Mouse (Mus musculus) effector memory CD4-positive, alpha-beta T cell, adult 5 months (primary cell): ENCODE measurements around the gene Oscar. TPM values are rescaled to one million over a fixed set of nuclear protein-coding genes. Genes with fewer than 3 reads are reported as not detected.

Source experiments
- polyA plus RNA-seq: library from polyadenylated mRNA; unstranded; fragments of 100-300 nt; shearing (Covaris generic); gene quantifications from one replicate; pipeline ENCODE4 v1.2.1, GENCODE M21; 2017

Oscar gene
- polyA plus RNA-seq: not detected

DNA sequence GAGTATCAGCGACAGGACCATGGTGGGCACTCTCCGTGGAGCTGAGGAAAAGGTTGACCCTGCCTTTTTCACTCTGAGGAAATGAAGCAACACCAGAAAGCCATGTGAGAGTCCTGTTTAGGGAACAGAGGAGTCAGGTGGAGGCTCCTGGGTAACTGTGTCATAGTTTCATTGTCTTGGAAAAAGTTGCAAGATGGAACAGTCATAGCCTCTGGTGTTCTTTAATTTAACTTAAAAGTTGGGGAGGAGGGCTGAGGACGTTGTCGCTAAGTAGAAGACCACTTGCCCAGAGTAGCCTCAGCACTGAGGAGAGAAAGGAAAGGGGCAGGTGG is at the start of gene Oscar:
Gene Oscar, minus strand, starts transcription at position 101 of the 332 bp plus-strand sequence.

DNA sequence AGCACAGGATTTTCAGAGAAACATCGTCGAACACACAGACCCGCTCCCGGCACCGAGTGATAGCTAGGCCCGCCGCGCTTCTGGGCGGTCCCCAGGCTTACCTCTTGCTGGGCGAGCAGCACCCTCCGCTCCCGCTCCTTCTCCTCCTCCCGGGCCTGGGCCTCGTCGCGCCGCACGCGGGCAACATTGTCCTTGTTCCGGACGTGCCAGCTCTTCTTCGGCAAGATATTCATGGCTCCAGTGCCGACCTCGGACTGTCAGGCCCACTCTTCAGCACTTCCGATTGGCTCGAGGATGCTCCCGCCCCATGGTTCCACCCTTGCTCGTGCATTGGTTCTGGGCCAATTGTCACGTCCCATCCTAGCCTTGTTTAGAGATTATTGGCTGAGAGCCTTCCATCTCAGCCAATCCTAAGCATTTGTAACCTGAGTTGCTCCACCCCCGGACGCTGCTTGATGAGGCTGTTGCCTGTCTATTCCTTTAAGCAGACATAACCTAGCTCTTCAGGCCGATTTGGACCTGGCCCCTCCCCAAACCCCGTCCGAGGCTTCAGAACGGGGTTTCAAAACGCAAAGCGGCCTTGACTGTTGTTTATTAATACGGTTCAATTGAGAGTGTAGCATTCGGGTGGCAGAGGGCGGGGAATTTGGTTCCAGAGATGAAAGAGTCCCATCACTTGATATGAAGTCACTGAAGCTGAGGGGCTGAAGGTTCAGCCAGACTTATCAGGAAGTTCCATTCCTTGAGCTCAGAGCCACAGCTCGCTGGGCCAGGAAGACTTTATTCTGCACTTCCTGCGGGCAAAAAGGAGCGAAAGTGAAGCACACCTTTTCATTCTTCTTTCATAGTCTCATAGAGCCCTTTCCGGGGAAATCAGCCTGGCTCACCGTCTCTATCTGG is 49.5 kb upstream of the Oscar start, which contains the start of gene Leng1:
Gene Leng1, minus strand, starts transcription at position 626 of the 900 bp plus-strand sequence.

DNA sequence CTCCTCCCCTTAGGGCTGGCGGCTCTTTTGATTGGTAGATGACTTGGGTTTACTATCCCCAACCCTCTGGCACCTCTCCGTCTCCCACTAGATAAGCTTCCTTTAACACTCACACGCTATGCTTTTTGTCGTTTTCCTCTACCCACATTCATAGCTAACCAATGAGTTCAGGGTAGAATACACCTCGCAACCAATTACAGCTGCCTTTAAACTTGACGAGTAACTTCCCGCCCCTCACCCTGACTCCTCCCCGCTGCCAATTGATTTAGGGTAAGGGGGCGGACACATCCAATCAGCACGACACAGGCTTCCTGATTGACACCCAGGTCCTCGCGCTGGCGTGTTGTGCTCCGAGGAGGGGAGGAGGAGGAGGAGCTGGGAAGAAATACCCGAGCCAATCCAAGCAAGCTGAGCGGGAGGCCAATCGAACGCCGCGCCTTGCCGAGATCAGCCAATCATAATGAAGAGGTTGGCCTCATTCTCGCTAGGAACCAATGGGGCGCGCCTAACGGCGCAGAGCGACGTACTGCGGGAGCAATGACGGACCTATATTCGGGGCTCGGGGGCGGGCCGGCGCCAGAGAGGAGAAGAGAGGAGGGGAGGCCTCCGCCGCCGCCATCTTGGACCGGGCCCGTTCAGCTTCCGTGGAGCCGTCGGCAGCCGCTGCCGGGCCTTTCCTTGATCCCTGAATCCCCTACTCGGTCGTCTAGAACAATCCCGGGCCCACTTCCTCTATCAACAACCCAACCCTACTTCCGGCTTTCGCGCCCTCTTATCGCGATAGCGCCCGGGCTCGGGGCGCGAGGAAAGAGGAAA is 28.9 kb upstream of the Oscar start, which contains the start of gene Cnot3:
Gene Cnot3, plus strand, starts transcription at position 597 of the 816 bp plus-strand sequence.

DNA sequence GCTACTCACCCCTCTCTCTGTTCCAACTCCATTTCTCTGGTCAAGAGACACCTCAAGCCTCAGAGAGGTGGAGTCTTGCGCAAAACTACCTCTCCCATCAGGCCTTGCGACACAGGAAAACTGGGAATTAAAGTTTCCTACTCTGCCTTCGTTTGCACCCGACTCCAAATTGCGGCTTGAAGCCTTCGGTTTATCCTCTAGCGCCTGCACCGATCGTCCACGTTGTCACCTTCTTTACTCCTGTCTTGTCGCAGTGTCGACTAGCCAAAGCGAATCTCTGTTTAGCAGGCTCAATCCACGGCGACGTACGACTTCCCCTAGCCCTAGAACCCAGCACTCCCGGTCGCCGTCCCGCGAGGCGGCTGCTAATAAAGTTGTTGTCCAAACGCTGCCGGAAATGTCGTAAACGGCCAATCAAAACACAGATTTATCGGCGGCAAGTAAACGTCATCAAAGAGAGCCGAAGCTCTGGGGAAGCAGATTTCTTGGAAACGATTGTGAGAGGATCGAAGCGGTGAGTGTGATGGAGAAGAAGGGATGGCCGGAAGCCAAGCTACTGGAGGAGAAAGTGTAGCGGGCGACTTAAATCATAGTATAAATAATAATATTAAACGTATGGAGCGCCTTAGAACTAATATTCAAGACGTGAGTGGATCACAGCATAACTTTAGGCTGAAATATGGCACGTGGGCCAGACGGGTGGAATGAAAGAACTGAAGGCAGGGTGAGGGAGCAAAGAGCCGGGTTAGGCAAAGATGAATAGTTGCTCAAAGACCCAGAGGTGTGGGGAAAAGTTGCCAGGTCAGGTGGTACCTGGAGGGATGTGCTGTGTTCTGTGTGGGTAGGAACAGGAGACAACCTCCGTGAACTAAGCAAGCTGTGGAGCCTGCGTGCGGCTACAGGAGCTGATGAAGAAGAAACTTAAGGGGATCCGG is 13.9 kb upstream of the Oscar start, which contains the start of the genes Tfpt and Prpf31:
Gene Tfpt, minus strand, starts transcription at position 387 of the 935 bp plus-strand sequence.
Gene Prpf31, plus strand, starts transcription at position 443 of the 935 bp plus-strand sequence.

DNA sequence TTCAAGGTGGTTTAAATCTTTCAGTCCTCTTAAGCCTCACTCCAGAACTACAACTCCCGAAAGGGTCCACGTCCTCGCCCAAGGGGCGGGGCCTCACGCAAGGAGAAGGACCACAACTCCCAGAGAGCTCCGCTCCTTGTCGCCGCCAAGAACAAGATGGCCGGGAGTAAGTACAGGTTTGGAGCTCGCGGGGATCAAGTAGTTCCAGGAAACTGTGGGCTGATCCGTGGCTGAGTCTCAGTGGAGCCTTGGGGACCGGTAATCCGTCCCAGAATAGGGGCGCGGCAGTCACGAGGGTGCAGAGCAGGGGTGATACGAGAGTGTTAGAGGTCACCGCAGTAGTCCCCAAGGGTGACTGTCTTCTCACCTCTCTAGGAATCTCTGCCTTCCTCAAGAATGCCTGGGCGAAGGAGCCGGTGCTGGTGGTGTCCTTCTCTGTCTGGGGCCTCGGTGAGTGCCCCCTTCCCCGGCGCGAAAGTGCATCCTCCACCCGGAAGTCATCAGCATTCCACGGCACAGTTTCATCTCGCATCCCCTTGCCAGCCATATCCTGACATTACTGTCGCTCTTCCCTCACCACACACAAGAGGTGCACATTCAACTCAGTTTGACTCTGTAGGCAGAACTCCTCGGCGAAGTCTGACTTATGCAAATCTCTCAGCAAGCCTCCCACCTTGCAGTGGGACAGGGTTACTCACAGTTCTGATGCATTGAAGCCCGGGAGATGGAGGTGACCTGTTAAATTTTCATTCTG is 1.5 kb upstream of the Oscar start, which contains the start of gene Ndufa3:
Gene Ndufa3, plus strand, starts transcription at position 132 of the 754 bp plus-strand sequence.

Other genes starting within 250 kb of the Oscar start
- gene Cacng8, start 225.5 kb downstream of the Oscar start, polyA plus RNA-seq: not detected
- gene Cacng6, start 192.0 kb downstream of the Oscar start, polyA plus RNA-seq: not detected
- not detected for gene Tarm1, start 113.5 kb downstream of the Oscar start, polyA plus RNA-seq
- 317 TPM for gene Ndufa3, start 1.2 kb upstream of the Oscar start, polyA plus RNA-seq
- gene Tfpt, start 13.8 kb upstream of the Oscar start, polyA plus RNA-seq: 16.6 TPM
- gene Prpf31, start 13.8 kb upstream of the Oscar start, polyA plus RNA-seq: 46.4 TPM
- gene Cnot3, start 29.1 kb upstream of the Oscar start, polyA plus RNA-seq: 81.6 TPM
- 26.8 TPM for gene Leng1, start 49.7 kb upstream of the Oscar start, polyA plus RNA-seq
- gene Tmc4, start 61.4 kb upstream of the Oscar start, polyA plus RNA-seq: 2.6 TPM
- gene Tsen34, start 76.7 kb upstream of the Oscar start, polyA plus RNA-seq: 12.9 TPM
- 73.7 TPM for gene Mboat7, start 77.4 kb upstream of the Oscar start, polyA plus RNA-seq
- gene Rps9, start 87.8 kb upstream of the Oscar start, polyA plus RNA-seq: 2,082 TPM
- 0.34 TPM for gene Pirb, start 104.2 kb upstream of the Oscar start, polyA plus RNA-seq
- not detected for gene Gm15448, start 209.5 kb upstream of the Oscar start, polyA plus RNA-seq
- gene Pira2, start 228.9 kb upstream of the Oscar start, polyA plus RNA-seq: not detected